Mouse (Mus musculus): ENCODE results near the gene Epha4.

GRCm38 (mm10) chr1:77441987-77442386, 72.9 kb downstream of the Epha4 start:
- TF ChIP-seq CTCF (IDR thresholded peaks at IDR 0.05; ENCODE audit: insufficient read depth, low read depth, low read length) (no peak), POLR2A (IDR thresholded peaks at IDR 0.05; ENCODE audit: insufficient read depth, low read depth, low read length) (no peak)
